Mouse (Mus musculus) thymus, adult 2 months (tissue): ENCODE results near the gene Snai1. TPM values are rescaled to one million over a fixed set of nuclear protein-coding genes. Genes with fewer than 3 reads are reported as not detected.

Experiments used
- DNase-seq: peaks from one replicate; pipeline ENCODE4 v3.0.0; 2021
- H3K27ac ChIP-seq: fragments of 200-500 bp; 2 replicates; pipeline ENCODE4 v1.5.1; 2012; ENCODE audit warnings: low read length, control low read depth; ENCODE audit not compliant: control insufficient read depth, insufficient read depth
- H3K27me3 ChIP-seq: fragments of 200-500 bp; 2 replicates; pipeline ENCODE4 v1.6.1; 2012; ENCODE audit warnings: mild to moderate bottlenecking, low read length, moderate library complexity, mixed read lengths; ENCODE audit not compliant: control insufficient read depth, insufficient read depth
- H3K36me3 ChIP-seq: fragments of 200-500 bp; 2 replicates; pipeline ENCODE4 v1.6.1; 2012; ENCODE audit warnings: mild to moderate bottlenecking, low read length, moderate library complexity; ENCODE audit not compliant: control insufficient read depth, insufficient read depth
- H3K4me1 ChIP-seq: fragments of 200-500 bp; replicated peaks from 2 replicates; pipeline ENCODE4 v1.6.1; 2012; ENCODE audit warnings: low read length; ENCODE audit not compliant: control insufficient read depth, insufficient read depth
- H3K4me3 ChIP-seq: fragments of 200-500 bp; 2 replicates; pipeline ENCODE4 v1.5.1; 2012; ENCODE audit warnings: mild to moderate bottlenecking, low read length, control low read depth, moderate library complexity; ENCODE audit not compliant: control insufficient read depth, insufficient read depth
- CTCF ChIP-seq: fragments of 200-500 bp; IDR thresholded peaks from 2 replicates; pipeline ENCODE4 v1.5.1; 2012; ENCODE audit warnings: mild to moderate bottlenecking, control low read depth, low read length, moderate library complexity, borderline replicate concordance; ENCODE audit not compliant: control insufficient read depth, poor library complexity, insufficient read depth; ENCODE audit errors: extremely low read depth
- POLR2A ChIP-seq: fragments of 200-500 bp; IDR thresholded peaks from 2 replicates; pipeline ENCODE4 v1.6.1; 2012; ENCODE audit warnings: mild to moderate bottlenecking, low read length, control low read depth, moderate library complexity; ENCODE audit not compliant: control insufficient read depth, poor library complexity, insufficient read depth; ENCODE audit errors: extremely low read depth
- WGBS: fragments of 180-500 bp; shearing (Covaris S2); methylation state at CpG from one replicate; pipeline ENCODE4 v1.1.7; 2018; 5-methylcytosine and 5-hydroxymethylcytosine counted together
- polyA plus RNA-seq: library from polyadenylated mRNA; depleted of rRNA; stranded (reverse); fragments of >200 nt; gene quantifications from 2 replicates; pipeline ENCODE4 v1.2.3, GENCODE M21; 2012

The Snai1 gene
- polyA plus RNA-seq, 1 experiment, result 10.7 TPM

GRCm38 (mm10) chr2:167569934-167570651 is 32.1 kb downstream of the Snai1 start:
- no peak for TF ChIP-seq POLR2A
- TF ChIP-seq CTCF, result no peak
- no peak overlapping the region for H3K27ac ChIP-seq
- H3K36me3 ChIP-seq, result no peaks in the 10 kb centered on the region
- H3K4me3 ChIP-seq, result no peak overlapping the region
- no peaks in the 10 kb centered on the region for H3K4me1 ChIP-seq
- DNase-seq, result no peak
- no peaks in the 10 kb centered on the region for H3K27me3 ChIP-seq
- WGBS, result 82% methylated on average over 13 of the region's 13 CpGs

GRCm38 (mm10) chr2:167570815-167571214 is 32.8 kb downstream of the Snai1 start:
- 91% methylated on average over 6 of the region's 6 CpGs for WGBS
- no peak for DNase-seq
- no peaks in the 10 kb centered on the region for H3K4me1 ChIP-seq
- no peak for TF ChIP-seq POLR2A
- no peak for TF ChIP-seq CTCF
- H3K27me3 ChIP-seq, result no peaks in the 10 kb centered on the region
- no peaks in the 10 kb centered on the region for H3K36me3 ChIP-seq
- H3K27ac ChIP-seq, result no peak overlapping the region
- H3K4me3 ChIP-seq, result no peak overlapping the region

GRCm38 (mm10) chr2:167571442-167572220 is 33.6 kb downstream of the Snai1 start:
- no peak for TF ChIP-seq CTCF
- TF ChIP-seq POLR2A, result no peak
- Histone ChIP-seq H3K36me3 (no peaks in the 10 kb centered on the region), H3K4me1 (no peaks in the 10 kb centered on the region), H3K27me3 (no peaks in the 10 kb centered on the region), H3K4me3 (no peak overlapping the region), H3K27ac (no peak overlapping the region)
- DNase-seq, result no peak
- 90% methylated on average over 18 of the region's 18 CpGs for WGBS

GRCm38 (mm10) chr2:167574814-167575213 is 36.8 kb downstream of the Snai1 start:
- 77% methylated on average over 9 of the region's 9 CpGs for WGBS
- Histone ChIP-seq H3K4me1 (peaks cover 9% of the 10 kb centered on the region), H3K27me3 (no peaks in the 10 kb centered on the region), H3K4me3 (no peak overlapping the region), H3K27ac (no peak overlapping the region), H3K36me3 (no peaks in the 10 kb centered on the region)
- DNase-seq, result no peak
- no peak for TF ChIP-seq POLR2A
- TF ChIP-seq CTCF, result no peak

- TF ChIP-seq POLR2A (no peak), CTCF (no peak)
- Histone ChIP-seq H3K27ac (no peak overlapping the region), H3K4me3 (no peak overlapping the region), H3K36me3 (no peaks in the 10 kb centered on the region), H3K27me3 (no peaks in the 10 kb centered on the region), H3K4me1 (peaks cover 9% of the 10 kb centered on the region)
- 95% methylated on average over 7 of the region's 7 CpGs for WGBS
- DNase-seq, result no peak
Measured at GRCm38 (mm10) chr2:167575581-167575980, 37.6 kb downstream of the Snai1 start.

GRCm38 (mm10) chr2:167576121-167576620 is 38.2 kb downstream of the Snai1 start:
- no peak for TF ChIP-seq CTCF
- no peak for TF ChIP-seq POLR2A
- Histone ChIP-seq H3K4me3 (no peak overlapping the region), H3K27ac (no peak overlapping the region), H3K36me3 (no peaks in the 10 kb centered on the region), H3K4me1 (peaks cover 9% of the 10 kb centered on the region), H3K27me3 (no peaks in the 10 kb centered on the region)
- DNase-seq, result no peak
- WGBS, result 89% methylated on average over 8 of the region's 8 CpGs
